Mouse (Mus musculus): ENCODE results near the gene Dcp1a.

GRCm38 (mm10) chr14:30529454-30529853, 50.1 kb downstream of the Dcp1a start:
- TF ChIP-seq CTCF (IDR thresholded peaks at IDR 0.05; ENCODE audit: low read depth) (no peak), EP300 (IDR thresholded peaks at IDR 0.05; ENCODE audit: low read depth) (no peak)

All from liver, postnatal 0 days (tissue).